Mouse (Mus musculus): ENCODE measurements at regions not wholly inside any gene's neighbourhood (a gene's known extent, or its start where the extent isn't known, plus 50 kb on each side); places are given as distances from the start of the nearest gene placed in this dataset.

DNA sequence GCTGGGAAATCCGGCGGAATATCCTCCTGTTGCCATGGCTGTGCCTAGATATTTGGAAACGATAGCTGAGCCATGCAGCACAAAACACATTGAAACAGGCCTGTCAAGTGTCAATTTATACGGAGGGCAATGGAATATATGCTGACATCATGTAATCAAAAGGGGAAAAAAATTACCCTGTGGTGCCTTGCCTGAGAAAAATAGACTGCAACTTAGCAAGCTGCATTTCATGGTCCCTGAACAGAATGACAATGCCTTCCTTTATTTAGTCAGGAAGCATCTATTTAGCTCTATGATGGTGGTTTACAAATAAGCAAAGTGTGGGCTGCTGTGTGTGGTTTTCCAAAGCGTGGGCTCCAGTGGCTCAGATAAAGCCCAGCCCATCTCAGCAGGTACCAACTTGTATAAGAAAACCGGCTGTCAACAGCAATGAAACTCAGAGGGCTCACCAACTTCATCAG is 887.4 kb downstream of the Slc4a3 start:
- Histone ChIP-seq H3K27me3 (replicated peaks; ENCODE audit: control insufficient read depth, insufficient read depth, low read length) (no peaks in the 10 kb centered on the region), H3K4me1 (replicated peaks; ENCODE audit: control insufficient read depth, insufficient read depth, low read length) (no peaks in the 10 kb centered on the region), H3K4me2 (ENCODE audit: low read length) (no peak overlapping the region), H3K4me3 (ENCODE audit: low read depth, low read length) (no peak overlapping the region), H3K27ac (ENCODE audit: low read depth) (no peak overlapping the region), H3K36me3 (ENCODE audit: control insufficient read depth, insufficient read depth, low read length) (no peaks in the 10 kb centered on the region), H3K9me3 (ENCODE audit: control insufficient read depth, low read length) (no peaks in the 10 kb centered on the region), H3K9ac (ENCODE audit: low read length) (no peak overlapping the region)
- WGBS = 61% methylated on average over 6 of the region's 6 CpGs
- no peak for DNase-seq (ENCODE audit: low spot score)
- ATAC-seq (replicated peaks; ENCODE audit: low FRiP score, low TSS enrichment, low read depth) = no peak

DNA sequence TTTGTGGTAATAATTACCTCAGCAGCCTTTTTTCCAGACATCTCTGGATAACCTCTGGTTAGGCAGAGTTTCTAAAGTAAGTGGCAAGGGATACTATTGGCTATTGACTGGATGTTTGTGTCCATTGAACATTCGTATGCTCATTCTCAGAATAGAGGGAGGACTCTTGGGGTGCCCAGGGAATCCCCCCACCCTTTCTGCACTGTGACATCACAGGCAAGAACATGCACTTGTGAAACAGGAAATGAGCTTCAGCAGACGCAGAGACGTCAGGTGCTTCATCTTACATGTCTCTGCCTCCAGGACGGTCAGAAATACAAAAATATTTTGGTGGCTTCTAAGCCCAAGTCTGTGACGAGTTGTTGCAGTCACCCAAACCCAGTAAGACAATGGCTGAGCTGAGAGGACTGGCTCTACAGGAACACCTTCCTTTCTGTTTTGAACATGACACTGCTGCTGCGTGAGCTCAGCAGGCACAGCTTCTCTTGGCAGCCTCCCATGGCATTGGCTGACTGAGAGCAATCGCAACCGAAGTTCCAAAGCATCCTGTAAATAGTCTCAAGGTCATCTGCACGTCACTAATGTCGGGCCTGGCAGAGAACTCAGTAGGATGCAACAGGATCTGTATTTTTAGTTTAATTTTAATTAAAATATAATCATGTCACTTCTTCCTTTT is 904.6 kb downstream of the Slc4a3 start:
- no peak overlapping the region for H3K9ac ChIP-seq (ENCODE audit: low read length)
- no peaks in the 10 kb centered on the region for H3K9me3 ChIP-seq (ENCODE audit: control insufficient read depth, low read length)
- H3K4me3 ChIP-seq (ENCODE audit: low read depth, low read length) = no peak overlapping the region
- H3K36me3 ChIP-seq (ENCODE audit: control insufficient read depth, insufficient read depth, low read length) = no peaks in the 10 kb centered on the region
- no peaks in the 10 kb centered on the region for H3K4me1 ChIP-seq (replicated peaks; ENCODE audit: control insufficient read depth, insufficient read depth, low read length)
- DNase-seq (ENCODE audit: low spot score) (no peak), ATAC-seq (replicated peaks; ENCODE audit: low FRiP score, low TSS enrichment, low read depth) (no peak)
- WGBS = 59% methylated on average over 10 of the region's 10 CpGs
- no peaks in the 10 kb centered on the region for H3K27me3 ChIP-seq (replicated peaks; ENCODE audit: control insufficient read depth, insufficient read depth, low read length)
- H3K27ac ChIP-seq (ENCODE audit: low read depth) = no peak overlapping the region
- H3K4me2 ChIP-seq (ENCODE audit: low read length) = no peak overlapping the region

DNA sequence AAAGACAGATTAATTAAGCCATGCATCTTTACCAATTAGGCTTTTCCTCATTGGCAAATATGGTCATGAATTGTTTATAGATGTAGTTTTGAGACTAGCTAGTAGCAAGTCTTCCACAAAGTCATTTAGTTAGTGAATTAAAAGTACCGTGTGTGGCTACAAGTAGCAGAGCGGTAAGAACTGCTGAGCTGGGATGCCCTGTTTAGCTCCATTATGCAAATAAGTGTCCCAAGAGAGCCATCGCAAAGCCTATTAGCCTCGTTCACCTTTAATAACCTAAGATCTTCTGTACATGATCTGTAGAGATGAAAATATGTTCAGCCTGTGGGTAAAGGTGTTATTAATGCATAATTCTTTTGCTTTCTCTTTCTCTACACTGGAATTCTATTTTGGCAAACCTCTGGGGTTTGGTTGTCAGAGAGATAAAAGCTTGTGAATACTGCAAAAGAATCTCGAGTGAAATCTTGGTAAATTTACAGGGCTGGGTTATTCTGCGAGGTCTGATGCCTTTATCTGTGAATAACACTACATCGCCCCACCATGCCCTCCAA is 907.2 kb downstream of the Slc4a3 start:
- Histone ChIP-seq H3K9me3 (ENCODE audit: control insufficient read depth, low read length) (no peaks in the 10 kb centered on the region), H3K9ac (ENCODE audit: low read length) (no peak overlapping the region), H3K36me3 (ENCODE audit: control insufficient read depth, insufficient read depth, low read length) (no peaks in the 10 kb centered on the region), H3K27me3 (replicated peaks; ENCODE audit: control insufficient read depth, insufficient read depth, low read length) (no peaks in the 10 kb centered on the region), H3K4me1 (replicated peaks; ENCODE audit: control insufficient read depth, insufficient read depth, low read length) (no peaks in the 10 kb centered on the region), H3K4me2 (ENCODE audit: low read length) (no peak overlapping the region), H3K27ac (ENCODE audit: low read depth) (no peak overlapping the region), H3K4me3 (ENCODE audit: low read depth, low read length) (no peak overlapping the region)
- ATAC-seq (replicated peaks; ENCODE audit: low FRiP score, low TSS enrichment, low read depth) = no peak
- DNase-seq (ENCODE audit: low spot score) = no peak
- 85% methylated on average over 7 of the region's 7 CpGs for WGBS

DNA sequence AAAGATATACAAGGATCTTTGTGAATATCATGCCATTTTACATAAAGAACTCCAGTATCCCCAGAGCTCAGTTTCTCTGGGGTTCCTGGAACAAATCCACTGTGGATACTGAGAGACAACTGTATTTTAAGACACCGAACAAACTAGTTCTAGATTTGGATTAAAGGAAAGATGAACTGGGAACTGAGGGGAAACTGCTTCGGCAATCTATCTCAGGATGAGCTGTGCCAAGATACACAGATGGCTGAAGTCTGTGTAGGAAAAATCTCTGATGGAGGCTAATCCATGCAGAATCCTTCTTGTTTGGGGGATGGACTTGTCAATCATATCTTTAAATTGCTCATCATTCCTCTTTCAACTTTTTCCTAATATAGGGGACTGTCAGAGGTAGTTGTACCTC is 920.5 kb downstream of the Slc4a3 start:
- Histone ChIP-seq H3K27ac (ENCODE audit: low read depth) (no peak overlapping the region), H3K36me3 (ENCODE audit: control insufficient read depth, insufficient read depth, low read length) (no peaks in the 10 kb centered on the region), H3K27me3 (replicated peaks; ENCODE audit: control insufficient read depth, insufficient read depth, low read length) (no peaks in the 10 kb centered on the region), H3K4me1 (replicated peaks; ENCODE audit: control insufficient read depth, insufficient read depth, low read length) (no peaks in the 10 kb centered on the region), H3K9ac (ENCODE audit: low read length) (no peak overlapping the region), H3K4me3 (ENCODE audit: low read depth, low read length) (no peak overlapping the region), H3K4me2 (ENCODE audit: low read length) (no peak overlapping the region), H3K9me3 (ENCODE audit: control insufficient read depth, low read length) (no peaks in the 10 kb centered on the region)
- 93% methylated on average over 2 of the region's 2 CpGs for WGBS
- DNase-seq (ENCODE audit: low spot score) (no peak), ATAC-seq (replicated peaks; ENCODE audit: low FRiP score, low TSS enrichment, low read depth) (no peak)

DNA sequence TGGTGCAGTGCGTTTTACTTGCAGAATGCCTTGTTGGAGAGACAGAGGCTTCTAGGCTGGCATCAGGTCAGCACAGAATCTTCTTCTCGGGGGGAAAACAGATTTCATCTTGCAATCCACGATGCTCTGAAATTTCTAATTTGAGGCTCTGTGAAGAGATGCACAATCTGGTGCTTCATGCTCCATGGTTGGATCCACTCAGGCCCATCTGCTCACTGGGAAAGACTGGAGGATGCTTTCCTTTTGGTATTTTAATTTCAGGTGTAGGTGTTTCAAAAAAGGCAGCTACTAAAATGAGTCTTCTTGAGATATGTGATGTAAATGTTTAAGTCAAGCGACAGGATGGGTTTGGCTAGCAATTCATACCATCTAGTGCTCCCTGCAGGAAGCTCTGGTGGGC is 938.1 kb downstream of the Slc4a3 start:
- no peaks in the 10 kb centered on the region for H3K36me3 ChIP-seq (ENCODE audit: control insufficient read depth, insufficient read depth, low read length)
- no peak overlapping the region for H3K9ac ChIP-seq (ENCODE audit: low read length)
- WGBS = 86% methylated on average over 4 of the region's 4 CpGs

DNA sequence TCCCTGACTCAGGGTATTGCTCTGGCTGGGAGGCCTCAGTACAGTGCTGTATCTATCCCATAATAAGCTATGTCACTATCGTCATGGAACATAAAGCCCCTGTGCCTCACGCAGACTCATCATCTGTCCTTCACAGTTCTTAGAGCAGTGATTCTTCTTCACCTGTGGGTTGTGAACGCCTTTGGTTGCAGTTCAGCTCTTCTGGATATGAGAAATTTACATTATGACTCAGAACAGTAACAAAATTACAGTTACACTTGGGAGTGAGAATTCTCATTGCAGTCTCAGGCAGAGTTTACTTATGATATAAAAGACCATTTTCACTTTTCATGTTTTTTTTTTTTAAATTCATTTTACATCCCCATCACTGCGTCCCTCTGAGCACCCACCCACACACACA is 941.4 kb downstream of the Slc4a3 start:
- Histone ChIP-seq H3K4me2 (ENCODE audit: low read length) (no peak overlapping the region), H3K9me3 (ENCODE audit: control insufficient read depth, low read length) (no peaks in the 10 kb centered on the region), H3K4me1 (replicated peaks; ENCODE audit: control insufficient read depth, insufficient read depth, low read length) (no peaks in the 10 kb centered on the region), H3K9ac (ENCODE audit: low read length) (no peak overlapping the region), H3K27ac (ENCODE audit: low read depth) (no peak overlapping the region), H3K4me3 (ENCODE audit: low read depth, low read length) (no peak overlapping the region), H3K36me3 (ENCODE audit: control insufficient read depth, insufficient read depth, low read length) (no peaks in the 10 kb centered on the region), H3K27me3 (replicated peaks; ENCODE audit: control insufficient read depth, insufficient read depth, low read length) (no peaks in the 10 kb centered on the region)
- 85% methylated on average over 4 of the region's 4 CpGs for WGBS
- ATAC-seq (replicated peaks; ENCODE audit: low FRiP score, low TSS enrichment, low read depth) = no peak
- DNase-seq (ENCODE audit: low spot score) = no peak

More for the DNA sequence above, 938.1 kb downstream of the Slc4a3 start:
- no peak overlapping the region for H3K27ac ChIP-seq (ENCODE audit: low read depth)
- no peak for DNase-seq (ENCODE audit: low spot score)
- no peaks in the 10 kb centered on the region for H3K4me1 ChIP-seq (replicated peaks; ENCODE audit: control insufficient read depth, insufficient read depth, low read length)
- H3K27me3 ChIP-seq (replicated peaks; ENCODE audit: control insufficient read depth, insufficient read depth, low read length) = no peaks in the 10 kb centered on the region
- H3K9me3 ChIP-seq (ENCODE audit: control insufficient read depth, low read length) = no peaks in the 10 kb centered on the region
- no peak overlapping the region for H3K4me3 ChIP-seq (ENCODE audit: low read depth, low read length)
- H3K4me2 ChIP-seq (ENCODE audit: low read length) = no peak overlapping the region
- ATAC-seq (replicated peaks; ENCODE audit: low FRiP score, low TSS enrichment, low read depth) = no peak

DNA sequence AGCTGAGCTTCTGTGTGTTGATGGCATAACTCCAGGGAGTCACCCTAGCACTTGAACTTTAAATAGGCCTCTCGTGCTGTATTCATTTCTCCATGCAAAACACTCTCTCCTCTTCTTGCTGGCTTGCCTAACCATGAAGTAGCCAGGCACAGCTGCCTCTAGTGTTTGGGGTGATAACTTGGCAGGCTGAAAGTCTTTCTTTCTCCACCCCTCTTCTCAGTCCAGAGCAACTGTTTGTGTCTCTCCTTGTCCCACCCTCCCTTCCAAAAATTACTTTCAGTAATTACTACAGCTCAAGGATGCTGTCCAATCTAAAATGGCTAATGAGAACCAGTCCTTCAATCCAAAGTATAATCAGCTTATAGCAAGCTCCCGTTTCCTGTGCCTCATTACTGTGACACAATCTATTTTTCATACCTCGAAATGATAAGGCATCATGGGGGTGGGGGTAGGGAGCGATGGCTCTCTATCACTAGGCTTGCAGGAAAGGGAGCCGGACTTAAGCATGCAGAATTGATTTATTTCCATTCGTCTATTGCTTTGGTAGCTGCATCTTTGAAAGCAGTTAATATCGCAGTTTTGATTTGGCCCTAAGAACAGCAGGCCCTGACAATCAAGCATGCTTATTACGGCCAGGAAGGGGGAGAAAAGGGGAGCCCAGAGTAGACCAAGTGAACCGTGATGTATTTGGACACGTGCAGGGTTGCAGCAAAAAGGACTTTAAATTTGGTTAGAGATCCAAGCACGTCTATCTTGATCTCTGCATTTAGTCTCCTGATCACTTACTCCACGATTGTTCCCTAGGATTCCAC is 943.8 kb downstream of the Slc4a3 start:
- H3K4me2 ChIP-seq (ENCODE audit: low read length) = no peak overlapping the region
- H3K36me3 ChIP-seq (ENCODE audit: control insufficient read depth, insufficient read depth, low read length) = no peaks in the 10 kb centered on the region
- no peak overlapping the region for H3K4me3 ChIP-seq (ENCODE audit: low read depth, low read length)
- no peak overlapping the region for H3K9ac ChIP-seq (ENCODE audit: low read length)
- 68% methylated on average over 12 of the region's 12 CpGs for WGBS
- H3K27ac ChIP-seq (ENCODE audit: low read depth) = no peak overlapping the region
- ATAC-seq (replicated peaks; ENCODE audit: low FRiP score, low TSS enrichment, low read depth) (no peak), DNase-seq (ENCODE audit: low spot score) (no peak)
- no peaks in the 10 kb centered on the region for H3K9me3 ChIP-seq (ENCODE audit: control insufficient read depth, low read length)
- no peaks in the 10 kb centered on the region for H3K4me1 ChIP-seq (replicated peaks; ENCODE audit: control insufficient read depth, insufficient read depth, low read length)
- H3K27me3 ChIP-seq (replicated peaks; ENCODE audit: control insufficient read depth, insufficient read depth, low read length) = no peaks in the 10 kb centered on the region

DNA sequence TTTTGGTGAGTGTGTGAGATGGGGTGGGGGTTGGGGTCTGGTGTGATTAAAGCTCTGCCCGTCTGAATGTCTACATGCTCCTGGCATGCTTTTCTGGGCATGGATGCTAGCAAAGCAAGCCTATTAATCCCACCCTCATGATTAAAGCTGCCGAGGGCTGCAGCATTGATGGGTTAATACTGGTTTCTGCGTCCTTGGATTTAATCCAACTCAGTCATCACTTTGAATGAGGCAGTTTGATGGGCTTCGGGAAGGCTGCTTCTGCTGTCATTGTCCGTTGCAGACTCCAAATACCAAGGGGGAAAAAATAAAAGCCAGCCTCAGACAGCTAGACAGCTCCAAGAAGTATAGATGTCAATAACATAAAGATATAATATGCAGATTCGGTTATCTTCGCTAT is 944.7 kb downstream of the Slc4a3 start:
- Histone ChIP-seq H3K4me2 (ENCODE audit: low read length) (no peak overlapping the region), H3K27me3 (replicated peaks; ENCODE audit: control insufficient read depth, insufficient read depth, low read length) (no peaks in the 10 kb centered on the region), H3K4me3 (ENCODE audit: low read depth, low read length) (no peak overlapping the region), H3K36me3 (ENCODE audit: control insufficient read depth, insufficient read depth, low read length) (no peaks in the 10 kb centered on the region), H3K27ac (ENCODE audit: low read depth) (no peak overlapping the region), H3K4me1 (replicated peaks; ENCODE audit: control insufficient read depth, insufficient read depth, low read length) (no peaks in the 10 kb centered on the region), H3K9me3 (ENCODE audit: control insufficient read depth, low read length) (no peaks in the 10 kb centered on the region), H3K9ac (ENCODE audit: low read length) (no peak overlapping the region)
- DNase-seq (ENCODE audit: low spot score) = no peak
- no peak for ATAC-seq (replicated peaks; ENCODE audit: low FRiP score, low TSS enrichment, low read depth)
- 53% methylated on average over 7 of the region's 7 CpGs for WGBS
